Mouse (Mus musculus) heart, embryonic 13.5 days (tissue): ENCODE measurements around the gene Insl6. TPM values are rescaled to one million over a fixed set of nuclear protein-coding genes. Genes with fewer than 3 reads are reported as not detected.
A peak's percentile ranks its signal among the peaks of the same experiment; 100 is the strongest.

ENCODE experiments used
- ATAC-seq: fragments of 200-750 bp; cut with Nextera tagmentation; 2 replicates; pipeline ENCODE4 v1.8.0; 2017; ENCODE audit warnings: moderate TSS enrichment; ENCODE audit not compliant: insufficient number of reproducible peaks, low FRiP score, low TSS enrichment; ENCODE audit errors: extremely low read depth
- H3K27ac ChIP-seq: fragments of 300-500 bp; sonication (generic); replicated peaks from 2 replicates; pipeline ENCODE4 v1.5.1; 2015; ENCODE audit warnings: moderate library complexity, mild to moderate bottlenecking, inconsistent platforms
- H3K27me3 ChIP-seq: fragments of 300-500 bp; sonication (generic); replicated peaks from 2 replicates; pipeline ENCODE4 v1.6.1; 2015; ENCODE audit warnings: mild to moderate bottlenecking, inconsistent platforms
- H3K36me3 ChIP-seq: fragments of 300-500 bp; sonication (generic); 2 replicates; pipeline ENCODE4 v1.6.1; 2015; ENCODE audit warnings: mild to moderate bottlenecking, inconsistent platforms
- H3K4me1 ChIP-seq: fragments of 300-500 bp; sonication (generic); 2 replicates; pipeline ENCODE4 v1.6.1; 2015; ENCODE audit warnings: inconsistent platforms
- H3K4me2 ChIP-seq: fragments of 300-500 bp; sonication (generic); 2 replicates; pipeline ENCODE4 v1.6.1; 2015; ENCODE audit warnings: inconsistent platforms, mild to moderate bottlenecking, moderate library complexity
- H3K4me3 ChIP-seq: fragments of 300-500 bp; sonication (generic); 2 replicates; pipeline ENCODE4 v1.5.1; 2015; ENCODE audit warnings: moderate library complexity, mild to moderate bottlenecking, inconsistent platforms
- H3K9ac ChIP-seq: fragments of 300-500 bp; sonication (generic); 2 replicates; pipeline ENCODE4 v1.6.1; 2015; ENCODE audit warnings: inconsistent platforms, mild to moderate bottlenecking, moderate library complexity
- H3K9me3 ChIP-seq: fragments of 300-500 bp; sonication (generic); 2 replicates; pipeline ENCODE4 v1.6.1; 2016; ENCODE audit warnings: inconsistent platforms
- WGBS: fragments of 180-500 bp; shearing (Covaris S2); methylation state at CpG from one replicate; pipeline ENCODE4 v1.1.7; 2015; ENCODE audit warnings: mixed read lengths; 5-methylcytosine and 5-hydroxymethylcytosine counted together
- polyA plus RNA-seq: library from polyadenylated mRNA; unstranded; fragments of >200 nt; fragmentation: Nextera tagmentation; extraction: Ambion mirVana; gene quantifications from 2 replicates; pipeline ENCODE4 v1.2.1, GENCODE M21; 2015

Gene Insl6
- 2.9 and 5.0 TPM in 2 replicates for polyA plus RNA-seq

GRCm38 (mm10) chr19:29325053-29325851, at the start of gene Insl6:
Gene Insl6 (minus strand): TSS chr19:29325356.
- Histone ChIP-seq H3K27ac (no peak within 1 kb of the TSS), H3K27me3 (peaks cover 4% of the 10 kb centered on the region; the same call in 1 of the 2 replicates), H3K36me3 (no peaks in the 10 kb centered on the region), H3K4me2 (peak within 1 kb of the TSS; percentile 72), H3K9me3 (no peaks in the 10 kb centered on the region), H3K4me1 (peaks cover 9% of the 10 kb centered on the region), H3K9ac (peak within 1 kb of the TSS; percentile 73), H3K4me3 (peak within 1 kb of the TSS; percentile 52)
- peak; percentile 96 for ATAC-seq
- WGBS, result 5% methylated on average over 23 of the region's 31 CpGs

GRCm38 (mm10) chr19:29374947-29375346, 49.8 kb upstream of the Insl6 start:
- 84% methylated on average over 9 of the region's 9 CpGs for WGBS
- Histone ChIP-seq H3K4me1 (0 out of 2 replicates have a peak, but pooled peaks cover 3% of the 10 kb centered on the region), H3K27me3 (no peaks in the 10 kb centered on the region), H3K9me3 (no peaks in the 10 kb centered on the region), H3K36me3 (no peaks in the 10 kb centered on the region), H3K4me2 (no peak overlapping the region), H3K27ac (no peak overlapping the region), H3K9ac (no peak overlapping the region), H3K4me3 (no peak overlapping the region)
- ATAC-seq, result no peak

GRCm38 (mm10) chr19:29373438-29373837, 48.3 kb upstream of the Insl6 start:
- no peaks in the 10 kb centered on the region for H3K9me3 ChIP-seq
- H3K4me3 ChIP-seq, result peak overlapping the region; percentile 30
- peak overlapping the region; percentile 52; the same call in 1 of the 2 replicates for H3K9ac ChIP-seq
- no peak for ATAC-seq
- no peaks in the 10 kb centered on the region for H3K36me3 ChIP-seq
- H3K27ac ChIP-seq, result no peak overlapping the region
- H3K4me2 ChIP-seq, result peak overlapping the region; percentile 62
- H3K4me1 ChIP-seq, result 0 out of 2 replicates have a peak, but pooled peaks cover 3% of the 10 kb centered on the region
- H3K27me3 ChIP-seq, result no peaks in the 10 kb centered on the region
- WGBS, result 34% methylated on average over 11 of the region's 11 CpGs

- Histone ChIP-seq H3K27me3 (no peaks in the 10 kb centered on the region), H3K9ac (no peak overlapping the region), H3K4me2 (no peak overlapping the region), H3K36me3 (no peaks in the 10 kb centered on the region), H3K4me3 (no peak overlapping the region), H3K27ac (no peak overlapping the region), H3K9me3 (no peaks in the 10 kb centered on the region), H3K4me1 (peaks cover 4% of the 10 kb centered on the region)
- ATAC-seq, result no peak
- WGBS, result 76% methylated on average over 3 of the region's 3 CpGs
Measured at GRCm38 (mm10) chr19:29372621-29373020, 47.5 kb upstream of the Insl6 start.

- no peaks in the 10 kb centered on the region for H3K36me3 ChIP-seq
- peak overlapping the region; percentile 22; the same call in 1 of the 2 replicates for H3K4me2 ChIP-seq
- H3K27ac ChIP-seq, result no peak overlapping the region
- H3K4me3 ChIP-seq, result no peak overlapping the region
- no peaks in the 10 kb centered on the region for H3K27me3 ChIP-seq
- H3K9me3 ChIP-seq, result no peaks in the 10 kb centered on the region
- 62% methylated on average over 4 of the region's 4 CpGs for WGBS
- ATAC-seq, result no peak
- H3K4me1 ChIP-seq, result peaks cover 8% of the 10 kb centered on the region
- H3K9ac ChIP-seq, result no peak overlapping the region
Measured at GRCm38 (mm10) chr19:29372138-29372537, 47.0 kb upstream of the Insl6 start.

- Histone ChIP-seq H3K36me3 (no peaks in the 10 kb centered on the region), H3K4me1 (peaks cover 10% of the 10 kb centered on the region), H3K9me3 (no peaks in the 10 kb centered on the region), H3K4me3 (no peak overlapping the region), H3K4me2 (peak overlapping the region; percentile 22; the same call in 1 of the 2 replicates), H3K27me3 (no peaks in the 10 kb centered on the region), H3K9ac (no peak overlapping the region), H3K27ac (no peak overlapping the region)
- 77% methylated on average over 18 of the region's 18 CpGs for WGBS
- no peak for ATAC-seq
Measured at GRCm38 (mm10) chr19:29371284-29372081, 46.3 kb upstream of the Insl6 start.

- H3K4me3 ChIP-seq, result no peak overlapping the region
- no peak for ATAC-seq
- 85% methylated on average over 7 of the region's 7 CpGs for WGBS
- H3K9me3 ChIP-seq, result no peaks in the 10 kb centered on the region
- H3K27ac ChIP-seq, result no peak overlapping the region
- no peak overlapping the region for H3K4me2 ChIP-seq
- H3K27me3 ChIP-seq, result no peaks in the 10 kb centered on the region
- H3K4me1 ChIP-seq, result peaks cover 10% of the 10 kb centered on the region
- no peak overlapping the region for H3K9ac ChIP-seq
- no peaks in the 10 kb centered on the region for H3K36me3 ChIP-seq
Measured at GRCm38 (mm10) chr19:29370545-29371283, 45.6 kb upstream of the Insl6 start.

GRCm38 (mm10) chr19:29370112-29370511, 45.0 kb upstream of the Insl6 start:
- Histone ChIP-seq H3K4me3 (no peak overlapping the region), H3K27ac (no peak overlapping the region), H3K9ac (no peak overlapping the region), H3K4me1 (peaks cover 10% of the 10 kb centered on the region), H3K9me3 (no peaks in the 10 kb centered on the region), H3K4me2 (no peak overlapping the region), H3K36me3 (no peaks in the 10 kb centered on the region), H3K27me3 (no peaks in the 10 kb centered on the region)
- no peak for ATAC-seq
- WGBS, result 56% methylated on average over 12 of the region's 12 CpGs

- Histone ChIP-seq H3K4me3 (no peak overlapping the region), H3K9ac (no peak overlapping the region), H3K4me1 (peaks cover 10% of the 10 kb centered on the region), H3K4me2 (no peak overlapping the region), H3K27ac (no peak overlapping the region), H3K27me3 (no peaks in the 10 kb centered on the region), H3K9me3 (no peaks in the 10 kb centered on the region), H3K36me3 (no peaks in the 10 kb centered on the region)
- WGBS, result 68% methylated on average over 3 of the region's 3 CpGs
- ATAC-seq, result no peak
Measured at GRCm38 (mm10) chr19:29368671-29369309, 43.6 kb upstream of the Insl6 start.

GRCm38 (mm10) chr19:29368041-29368440, 42.9 kb upstream of the Insl6 start:
- no peak for ATAC-seq
- Histone ChIP-seq H3K27ac (no peak overlapping the region), H3K9ac (no peak overlapping the region), H3K36me3 (no peaks in the 10 kb centered on the region), H3K4me2 (no peak overlapping the region), H3K27me3 (no peaks in the 10 kb centered on the region), H3K9me3 (no peaks in the 10 kb centered on the region), H3K4me3 (no peak overlapping the region), H3K4me1 (peaks cover 7% of the 10 kb centered on the region)
- 85% methylated on average over 2 of the region's 2 CpGs for WGBS
